Mouse (Mus musculus): ENCODE data around the gene Senp7. TPM values are rescaled to one million over a fixed set of nuclear protein-coding genes. Genes with fewer than 3 reads are reported as not detected.
A peak's percentile ranks its signal among the peaks of the same experiment; 100 is the strongest.
"Not testable (repeated sequence)": the region's sequence is repeated elsewhere in the genome, so short reads cannot be mapped to it uniquely, and the experiment has no call there.

Senp7 gene
- polyA plus RNA-seq, 1 experiment from 2014 or later, result 31.5 TPM

GRCm38 (mm10) chr16:56061995-56062594 is 14.0 kb downstream of the Senp7 start:
- Histone ChIP-seq H3K4me1 (ENCODE audit: control insufficient read depth, insufficient read depth, low read length) (no peaks in the 10 kb centered on the region), H3K4me2 (ENCODE audit: low read depth, low read length) (no peak overlapping the region), H3K9ac (ENCODE audit: low read depth, low read length) (no peak overlapping the region), H3K27ac (replicated peaks; ENCODE audit: low read depth, low read length) (no peak overlapping the region), H3K27me3 (replicated peaks; ENCODE audit: control insufficient read depth, insufficient read depth, low read length) (no peaks in the 10 kb centered on the region), H3K4me3 (ENCODE audit: low read depth, low read length) (no peak overlapping the region), H3K36me3 (ENCODE audit: control insufficient read depth, insufficient read depth, low read length) (no peaks in the 10 kb centered on the region), H3K9me3 (ENCODE audit: control insufficient read depth, low read length) (no peaks in the 10 kb centered on the region)
- no peak for ATAC-seq (ENCODE audit: low read depth)
- 74% methylated on average over 7 of the region's 7 CpGs for WGBS
- DNase-seq (ENCODE audit: low spot score), result no peak

- H3K4me1 ChIP-seq (ENCODE audit: control insufficient read depth, insufficient read depth, low read length), result no peaks in the 10 kb centered on the region
- DNase-seq (ENCODE audit: low spot score) (no peak), ATAC-seq (ENCODE audit: low read depth) (no peak)
Observed at GRCm38 (mm10) chr16:56062981-56063380, 14.8 kb downstream of the Senp7 start.

DNA sequence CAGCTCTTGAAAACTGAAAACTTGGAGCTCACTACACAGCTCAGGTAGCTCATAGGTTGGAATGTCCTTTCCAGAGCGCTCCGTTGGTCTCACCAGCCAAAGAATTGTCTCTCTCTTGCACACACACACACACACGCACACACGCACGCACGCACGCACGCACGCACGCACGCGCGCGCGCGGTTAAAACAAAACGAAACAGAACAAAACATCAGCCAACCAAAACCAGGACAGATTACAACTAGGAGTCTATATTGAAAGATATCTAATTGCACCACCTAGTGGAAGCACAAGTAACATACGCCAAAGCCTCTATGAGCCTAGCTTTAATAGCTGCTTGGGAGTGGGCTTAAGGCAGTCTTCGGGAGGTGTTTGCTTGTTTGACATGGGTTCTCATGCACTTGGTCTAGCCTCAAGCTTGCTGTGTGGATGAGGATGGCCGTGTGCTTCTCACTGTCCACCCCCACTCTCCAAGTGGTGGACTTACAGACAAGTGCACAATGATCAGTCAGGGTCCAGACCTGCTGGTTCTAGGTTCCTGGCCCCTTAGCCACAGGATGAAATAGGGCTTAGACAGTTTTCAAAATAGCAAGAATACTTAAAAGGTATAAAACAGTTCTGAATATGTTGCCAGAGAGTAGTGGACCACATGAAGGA is 16.3 kb downstream of the Senp7 start:
- DNase-seq (ENCODE audit: low spot score) (peak; percentile 94), ATAC-seq (ENCODE audit: low read depth) (peak; percentile 95)
- peak overlapping the region; percentile 55 for H3K9ac ChIP-seq (ENCODE audit: low read depth, low read length)
- H3K27ac ChIP-seq (replicated peaks; ENCODE audit: low read depth, low read length), result 0 out of 2 replicates have a peak overlapping the region, but pooled peaks have one; percentile 55
- no peaks in the 10 kb centered on the region for H3K9me3 ChIP-seq (ENCODE audit: control insufficient read depth, low read length)
- peak overlapping the region; percentile 72 for H3K4me2 ChIP-seq (ENCODE audit: low read depth, low read length)
- H3K4me1 ChIP-seq (ENCODE audit: control insufficient read depth, insufficient read depth, low read length), result no peaks in the 10 kb centered on the region
- H3K27me3 ChIP-seq (replicated peaks; ENCODE audit: control insufficient read depth, insufficient read depth, low read length), result no peaks in the 10 kb centered on the region
- no peaks in the 10 kb centered on the region for H3K36me3 ChIP-seq (ENCODE audit: control insufficient read depth, insufficient read depth, low read length)
- H3K4me3 ChIP-seq (ENCODE audit: low read depth, low read length), result peak overlapping the region; percentile 41
- WGBS, result 7% methylated on average over 20 of the region's 20 CpGs

More at GRCm38 (mm10) chr16:56062981-56063380, 14.8 kb downstream of the Senp7 start:
- H3K27ac ChIP-seq (replicated peaks; ENCODE audit: low read depth, low read length), result no peak overlapping the region
- H3K36me3 ChIP-seq (ENCODE audit: control insufficient read depth, insufficient read depth, low read length), result no peaks in the 10 kb centered on the region
- H3K27me3 ChIP-seq (replicated peaks; ENCODE audit: control insufficient read depth, insufficient read depth, low read length), result no peaks in the 10 kb centered on the region
- H3K4me3 ChIP-seq (ENCODE audit: low read depth, low read length), result no peak overlapping the region
- H3K4me2 ChIP-seq (ENCODE audit: low read depth, low read length), result no peak overlapping the region
- no peak overlapping the region for H3K9ac ChIP-seq (ENCODE audit: low read depth, low read length)
- whole genome bisulfite sequencing, result 59% methylated on average over 11 of the region's 11 CpGs
- no peaks in the 10 kb centered on the region for H3K9me3 ChIP-seq (ENCODE audit: control insufficient read depth, low read length)

GRCm38 (mm10) chr16:56066113-56066512 is 18.0 kb downstream of the Senp7 start:
- Histone ChIP-seq H3K27me3 (replicated peaks; ENCODE audit: control insufficient read depth, insufficient read depth, low read length) (no peaks in the 10 kb centered on the region), H3K9ac (ENCODE audit: low read depth, low read length) (no peak overlapping the region), H3K27ac (replicated peaks; ENCODE audit: low read depth, low read length) (no peak overlapping the region), H3K4me2 (ENCODE audit: low read depth, low read length) (no peak overlapping the region), H3K9me3 (ENCODE audit: control insufficient read depth, low read length) (no peaks in the 10 kb centered on the region), H3K36me3 (ENCODE audit: control insufficient read depth, insufficient read depth, low read length) (no peaks in the 10 kb centered on the region), H3K4me3 (ENCODE audit: low read depth, low read length) (no peak overlapping the region), H3K4me1 (ENCODE audit: control insufficient read depth, insufficient read depth, low read length) (no peaks in the 10 kb centered on the region)
- 47% methylated on average over 8 of the region's 8 CpGs for WGBS
- DNase-seq (ENCODE audit: low spot score) (no peak), ATAC-seq (ENCODE audit: low read depth) (no peak)

DNA sequence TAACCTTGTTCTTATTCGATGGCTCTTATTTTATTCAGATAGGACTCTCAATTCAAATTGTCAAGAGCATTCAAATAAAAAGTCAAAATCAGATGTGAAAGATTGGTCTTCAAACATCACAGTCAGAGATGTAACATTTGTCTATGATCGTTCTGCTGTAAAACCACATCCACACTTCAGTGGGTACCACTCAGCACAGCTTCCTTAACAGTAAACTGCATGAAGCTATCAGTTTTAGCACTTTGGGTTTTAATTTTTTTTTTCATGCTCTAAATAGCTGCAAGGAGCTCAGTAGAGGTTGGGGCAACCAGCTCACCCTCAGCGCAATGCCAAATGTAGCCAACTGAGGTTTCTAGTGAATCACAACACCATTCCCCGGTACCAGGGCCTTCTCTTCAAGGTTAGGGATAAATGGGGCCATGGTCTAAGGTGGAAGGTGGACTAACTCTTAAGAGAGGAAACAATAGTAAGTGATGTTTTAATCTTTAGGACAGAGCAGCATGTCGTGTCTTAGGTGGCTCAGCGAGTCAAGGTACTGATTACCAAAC is 20.5 kb downstream of the Senp7 start:
- Histone ChIP-seq H3K36me3 (ENCODE audit: control insufficient read depth, insufficient read depth, low read length) (no peaks in the 10 kb centered on the region), H3K4me1 (ENCODE audit: control insufficient read depth, insufficient read depth, low read length) (no peaks in the 10 kb centered on the region), H3K9ac (ENCODE audit: low read depth, low read length) (no peak overlapping the region), H3K4me2 (ENCODE audit: low read depth, low read length) (no peak overlapping the region), H3K9me3 (ENCODE audit: control insufficient read depth, low read length) (no peaks in the 10 kb centered on the region), H3K4me3 (ENCODE audit: low read depth, low read length) (no peak overlapping the region), H3K27me3 (replicated peaks; ENCODE audit: control insufficient read depth, insufficient read depth, low read length) (no peaks in the 10 kb centered on the region), H3K27ac (replicated peaks; ENCODE audit: low read depth, low read length) (no peak overlapping the region)
- 89% methylated on average over 6 of the region's 6 CpGs for WGBS
- DNase-seq (ENCODE audit: low spot score) (no peak), ATAC-seq (ENCODE audit: low read depth) (no peak)

DNA sequence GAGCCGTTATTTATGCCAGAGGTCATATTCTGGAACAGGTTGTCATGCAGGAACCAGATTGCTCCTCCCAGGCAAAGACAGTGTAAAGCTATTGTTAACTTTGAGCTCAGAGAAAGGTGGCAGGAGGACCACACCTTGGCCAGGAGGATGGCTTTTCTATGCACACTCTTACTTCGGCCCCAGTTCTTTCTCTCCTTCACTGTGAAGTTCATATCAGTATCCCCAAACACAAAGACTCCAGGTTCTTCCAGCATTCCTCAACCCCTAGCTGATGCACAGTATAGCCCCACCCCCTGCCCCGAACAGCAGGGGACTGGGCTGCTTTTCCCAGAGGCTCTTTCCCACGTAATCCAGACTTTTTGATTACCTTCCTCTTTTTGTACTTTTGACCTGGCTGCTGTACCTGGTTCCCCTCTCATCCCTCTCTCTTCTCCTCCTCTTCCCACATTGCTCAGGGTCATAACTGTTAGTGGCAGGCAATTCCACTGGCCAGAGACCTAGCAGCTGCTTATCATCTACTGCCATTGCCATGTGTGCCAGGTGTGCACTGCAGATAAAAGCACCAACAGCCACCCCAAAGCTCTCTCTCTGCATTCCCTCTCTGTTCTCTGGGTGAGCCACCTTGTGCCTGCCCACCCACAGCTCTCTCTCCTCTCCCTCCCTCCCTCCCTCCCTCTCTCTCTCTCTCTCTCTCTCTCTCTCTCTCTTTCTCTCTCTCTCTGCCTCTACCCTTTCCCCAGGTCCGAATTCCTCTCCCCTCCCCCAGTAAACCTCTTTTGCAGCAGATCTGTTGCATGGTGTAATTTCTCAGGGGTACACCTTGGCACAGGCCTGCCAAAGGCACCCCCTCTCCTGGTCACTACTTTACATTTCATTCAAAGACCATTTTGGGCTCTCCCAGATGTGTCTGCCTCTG is 23.4 kb downstream of the Senp7 start:
- DNase-seq (ENCODE audit: low spot score), result no peak
- Histone ChIP-seq H3K9ac (ENCODE audit: low read depth, low read length) (no peak overlapping the region), H3K4me1 (ENCODE audit: control insufficient read depth, insufficient read depth, low read length) (peaks cover 3% of the 10 kb centered on the region), H3K27me3 (replicated peaks; ENCODE audit: control insufficient read depth, insufficient read depth, low read length) (no peaks in the 10 kb centered on the region), H3K9me3 (ENCODE audit: control insufficient read depth, low read length) (no peaks in the 10 kb centered on the region), H3K36me3 (ENCODE audit: control insufficient read depth, insufficient read depth, low read length) (no peaks in the 10 kb centered on the region), H3K27ac (replicated peaks; ENCODE audit: low read depth, low read length) (no peak overlapping the region), H3K4me2 (ENCODE audit: low read depth, low read length) (no peak overlapping the region), H3K4me3 (ENCODE audit: low read depth, low read length) (no peak overlapping the region)
- WGBS, result 36% methylated on average over 5 of the region's 5 CpGs
- no peak for ATAC-seq (ENCODE audit: low read depth)

DNA sequence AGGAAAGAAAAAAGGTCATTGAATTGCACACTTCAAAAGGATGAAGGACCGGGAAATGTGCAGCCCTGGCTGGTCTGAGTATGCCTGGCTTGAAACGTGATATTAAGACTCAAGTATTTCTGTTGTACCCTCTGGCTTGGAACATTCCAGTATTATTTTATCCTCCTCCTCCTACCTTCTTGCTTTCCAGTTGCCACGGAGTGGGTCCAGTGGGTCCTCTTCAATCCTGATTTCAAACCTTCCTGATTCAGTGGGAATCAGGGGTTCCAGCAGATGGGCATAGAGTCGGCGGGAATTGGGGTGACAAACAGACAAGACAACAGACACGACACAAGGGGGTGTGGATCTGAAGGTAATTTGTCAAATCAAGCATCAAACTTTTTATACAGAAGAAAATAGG is 24.4 kb downstream of the Senp7 start:
- Histone ChIP-seq H3K36me3 (ENCODE audit: control insufficient read depth, insufficient read depth, low read length) (no peaks in the 10 kb centered on the region), H3K27me3 (replicated peaks; ENCODE audit: control insufficient read depth, insufficient read depth, low read length) (no peaks in the 10 kb centered on the region), H3K27ac (replicated peaks; ENCODE audit: low read depth, low read length) (no peak overlapping the region), H3K4me3 (ENCODE audit: low read depth, low read length) (no peak overlapping the region), H3K9ac (ENCODE audit: low read depth, low read length) (no peak overlapping the region), H3K4me2 (ENCODE audit: low read depth, low read length) (no peak overlapping the region), H3K9me3 (ENCODE audit: control insufficient read depth, low read length) (no peaks in the 10 kb centered on the region), H3K4me1 (ENCODE audit: control insufficient read depth, insufficient read depth, low read length) (peaks cover 8% of the 10 kb centered on the region)
- no peak for DNase-seq (ENCODE audit: low spot score)
- WGBS, result 69% methylated on average over 6 of the region's 6 CpGs
- ATAC-seq (ENCODE audit: low read depth), result no peak

DNA sequence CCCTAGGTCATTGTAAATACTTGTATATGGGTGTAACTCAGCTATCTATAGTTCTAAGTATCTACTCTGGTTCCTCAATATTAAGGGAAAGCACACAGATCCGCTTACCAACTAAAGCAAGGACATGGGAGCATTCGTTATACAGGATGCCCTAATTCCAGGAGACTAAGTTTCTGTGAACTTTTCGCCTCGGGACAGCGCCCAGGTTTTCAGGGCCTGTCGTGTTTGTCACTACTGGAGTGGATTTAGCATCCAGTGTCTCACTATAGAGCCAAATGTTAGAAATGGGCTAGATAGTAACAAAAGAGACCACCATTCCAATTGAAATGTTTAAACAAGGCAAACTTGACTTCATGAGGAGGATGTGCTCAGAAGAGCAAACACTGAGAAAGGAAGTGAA is 25.0 kb downstream of the Senp7 start:
- H3K4me1 ChIP-seq (ENCODE audit: control insufficient read depth, insufficient read depth, low read length); H3K27ac ChIP-seq (replicated peaks; ENCODE audit: low read depth, low read length); DNase-seq (ENCODE audit: low spot score); H3K4me3 ChIP-seq (ENCODE audit: low read depth, low read length); H3K4me2 ChIP-seq (ENCODE audit: low read depth, low read length); ATAC-seq (ENCODE audit: low read depth); H3K27me3 ChIP-seq (replicated peaks; ENCODE audit: control insufficient read depth, insufficient read depth, low read length); H3K36me3 ChIP-seq (ENCODE audit: control insufficient read depth, insufficient read depth, low read length); H3K9me3 ChIP-seq (ENCODE audit: control insufficient read depth, low read length); H3K9ac ChIP-seq (ENCODE audit: low read depth, low read length): not testable (repeated sequence)
- WGBS, result 90% methylated on average over 6 of the region's 6 CpGs

Data from embryonic facial prominence, embryonic 14.5 days (tissue).